Mouse (Mus musculus) layer of hippocampus, adult 18-20 months (tissue): ENCODE measurements around the gene Bmp7. TPM values are rescaled to one million over a fixed set of nuclear protein-coding genes. Genes with fewer than 3 reads are reported as not detected.
A peak's percentile ranks its signal among the peaks of the same experiment; 100 is the strongest.

ENCODE experiments used
- DNase-seq, 2 experiments: peaks; one replicate each; pipeline ENCODE4 v3.0.0; 2022; ENCODE audit warnings: low spot score in 2 of 2
- total RNA-seq, 2 experiments: library from RNA; stranded (reverse); gene quantifications; 2 replicates each; pipeline ENCODE4 v1.2.3; 2021

The Bmp7 gene
- total RNA-seq, 2 experiments from 2014 or later = 4.8 to 5.1 TPM

DNA sequence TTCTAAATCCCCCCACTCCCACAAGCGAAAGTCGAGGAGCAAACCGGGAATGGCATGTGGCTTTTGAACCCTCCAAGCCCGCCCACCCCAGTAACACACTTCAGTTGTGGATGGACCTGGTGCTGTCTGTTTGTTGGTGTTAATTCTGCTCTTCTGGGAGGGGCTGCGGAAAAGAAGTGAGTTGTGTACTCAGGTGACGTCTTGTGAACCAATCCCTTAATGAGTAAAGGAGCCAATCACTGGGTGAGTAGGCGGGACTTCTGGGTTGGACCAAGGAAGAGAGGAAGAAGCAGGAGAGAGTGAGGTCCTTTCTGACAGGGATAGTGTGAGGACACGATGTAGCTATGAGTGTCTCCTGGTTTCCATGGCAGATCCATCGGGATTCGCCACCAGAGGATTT lies 83.1 kb downstream of the Bmp7 start:
- DNase-seq = no peak

DNA sequence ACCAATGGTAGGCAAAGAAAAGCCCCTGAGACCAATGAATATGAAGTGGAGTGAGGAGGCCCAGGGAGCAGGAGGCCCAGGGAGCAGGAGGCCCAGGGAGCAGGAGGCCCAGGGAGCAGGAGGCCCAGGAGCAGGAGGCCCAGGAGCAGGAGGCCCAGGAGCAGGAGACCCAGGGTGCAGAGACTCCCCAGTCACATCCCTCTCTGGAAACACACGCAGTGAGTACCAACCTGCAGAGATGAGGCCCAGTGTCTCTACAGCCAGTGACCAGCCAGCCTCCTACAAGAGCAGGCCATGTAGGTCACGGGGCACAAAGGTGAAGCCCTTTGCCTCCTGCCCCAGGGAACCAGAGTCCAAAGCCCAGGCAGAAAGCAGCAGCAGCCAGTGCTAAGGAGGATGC lies 83.6 kb downstream of the Bmp7 start:
- DNase-seq = no peak

DNA sequence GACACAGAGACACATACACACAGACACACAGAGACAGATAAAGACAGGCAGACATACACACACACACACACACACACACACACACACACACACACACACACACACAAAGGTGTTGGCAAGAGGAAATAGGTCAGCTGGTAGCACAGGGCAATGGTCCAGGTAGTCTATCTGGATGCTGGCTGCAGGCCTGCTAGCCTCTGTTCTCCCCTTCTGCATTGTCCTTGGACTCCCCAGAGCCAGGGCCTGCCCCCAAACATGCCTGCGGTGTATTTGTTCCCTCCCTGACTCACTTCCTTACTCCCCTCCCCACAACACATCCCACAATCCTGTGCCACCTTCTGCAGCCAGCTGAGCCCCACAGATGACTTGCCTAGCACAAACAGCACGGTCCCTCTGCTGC lies 86.0 kb downstream of the Bmp7 start:
- DNase-seq = no peak

DNA sequence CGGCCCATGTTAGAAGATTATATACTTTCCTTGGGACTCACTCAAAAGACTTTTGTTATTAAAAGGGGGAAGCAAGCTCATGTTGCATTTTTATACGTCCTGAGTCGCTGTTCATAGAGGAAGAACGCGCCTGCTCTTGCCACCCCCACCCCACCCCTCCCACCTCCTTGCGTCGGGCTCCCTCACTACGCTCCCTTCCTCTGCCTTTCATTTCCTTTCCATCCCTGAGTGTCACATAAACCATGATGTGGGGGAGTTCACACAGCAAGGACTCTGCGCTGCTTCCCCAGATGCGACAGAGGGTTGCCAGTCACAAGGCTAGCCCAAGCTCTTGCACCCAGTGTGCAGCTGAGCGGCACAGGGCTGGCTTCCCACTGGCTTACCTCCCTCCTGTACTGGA lies 88.3 kb downstream of the Bmp7 start:
- DNase-seq = no peak

DNA sequence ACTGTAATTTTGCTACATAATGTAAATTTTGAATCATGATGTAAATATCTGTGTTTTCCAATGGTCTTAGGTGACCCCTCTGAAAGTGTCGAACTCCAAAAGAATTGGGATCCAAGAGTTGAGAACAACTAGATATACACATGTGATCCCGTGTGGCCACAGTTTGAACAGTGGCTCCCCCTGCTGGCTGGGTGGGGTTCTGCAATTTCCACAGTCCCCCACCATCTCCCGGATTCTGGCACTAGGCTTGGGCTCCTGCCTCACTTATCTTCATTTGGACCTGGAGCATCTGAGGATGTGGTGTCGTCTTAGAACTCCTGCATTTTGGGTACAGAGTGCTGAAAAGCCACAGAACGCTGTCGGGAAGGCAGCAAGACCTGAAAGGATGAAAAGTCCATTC lies 91.9 kb downstream of the Bmp7 start:
- peak in 1 of 2 experiments; percentile 19 for DNase-seq

GRCm38 (mm10) chr2:172846311-172846575 lies 93.9 kb downstream of the Bmp7 start:
- no peak for DNase-seq

GRCm38 (mm10) chr2:172845536-172846310 lies 94.4 kb downstream of the Bmp7 start:
- DNase-seq = no peak

DNA sequence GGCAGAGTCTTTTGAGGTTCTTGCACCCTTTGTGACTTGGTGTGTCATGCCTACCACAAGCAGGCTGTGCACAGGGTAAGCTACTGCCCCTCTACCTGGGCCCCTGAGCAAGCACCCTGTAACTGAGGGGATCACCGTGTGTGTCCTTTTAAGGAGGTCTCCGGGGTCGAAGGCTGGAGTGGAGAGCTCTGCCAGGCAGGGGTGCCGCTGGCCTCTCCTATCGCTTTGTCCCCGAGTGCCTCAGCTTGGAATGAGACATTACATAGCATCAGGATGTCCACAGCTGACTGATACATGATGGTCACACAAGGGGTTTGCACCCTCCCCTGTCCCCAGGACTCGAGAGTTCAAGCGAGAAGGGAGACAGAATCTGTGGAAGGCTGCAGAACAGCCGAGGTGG lies 96.2 kb downstream of the Bmp7 start:
- no peak for DNase-seq

DNA sequence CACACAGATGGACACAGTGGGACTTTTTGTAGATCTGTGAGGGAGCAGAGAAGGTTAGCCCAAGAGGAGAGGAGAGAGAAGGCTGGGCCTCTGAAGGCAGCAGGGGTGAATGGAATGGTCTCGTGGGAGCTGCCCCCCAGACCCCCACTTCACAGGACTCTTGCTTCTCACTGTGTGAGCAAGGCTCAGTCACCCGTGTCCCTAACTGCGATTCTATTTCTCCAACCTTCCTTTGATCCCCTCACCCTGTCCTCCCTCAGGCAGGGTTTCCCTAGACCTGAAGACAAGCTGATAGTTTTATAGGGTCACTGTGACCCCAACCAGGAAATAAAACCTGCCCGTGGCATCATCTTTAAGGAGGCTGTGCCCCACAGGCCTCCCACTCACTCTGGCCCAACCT lies 97.8 kb downstream of the Bmp7 start:
- no peak for DNase-seq

DNA sequence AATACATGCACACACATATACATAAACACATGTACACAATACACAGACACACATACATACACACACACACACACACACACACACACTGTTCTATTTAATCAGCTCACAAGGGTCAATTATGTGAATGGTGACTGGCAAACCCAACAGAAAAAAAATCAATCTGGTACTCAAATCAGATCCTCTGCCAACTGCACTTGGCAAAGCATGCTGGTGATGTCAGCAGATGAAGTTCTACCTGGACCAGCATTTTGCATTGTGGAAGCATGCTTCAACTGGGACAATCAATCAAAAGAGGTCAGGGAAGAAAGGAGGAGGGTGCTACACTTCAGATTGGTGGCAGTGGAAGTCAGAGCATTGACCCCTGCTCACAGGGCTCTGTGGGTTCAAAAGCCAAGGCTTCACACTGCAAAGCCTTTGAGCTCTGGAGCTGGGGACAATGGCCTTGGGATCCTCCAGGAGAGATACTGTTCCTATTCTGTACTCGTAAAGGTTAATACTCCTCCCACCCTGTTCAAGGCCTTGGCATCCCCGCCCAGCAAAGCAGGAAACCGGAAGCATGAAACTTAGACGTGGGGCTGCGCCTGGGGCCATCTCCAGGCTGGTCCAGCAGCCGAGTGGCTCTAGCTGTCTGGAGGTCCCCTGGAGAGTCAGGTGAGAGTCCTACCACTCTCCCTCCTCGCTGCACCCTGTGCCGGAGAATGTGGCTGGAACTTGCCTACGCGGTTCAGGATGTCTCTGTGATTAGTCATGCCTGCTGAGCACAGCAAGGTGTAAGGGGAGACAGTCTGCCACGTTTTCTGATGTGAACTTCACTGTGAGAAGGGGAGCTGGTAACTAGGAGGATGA lies 99.0 kb downstream of the Bmp7 start:
- DNase-seq = peak in 1 of 2 experiments; percentile 26

DNA sequence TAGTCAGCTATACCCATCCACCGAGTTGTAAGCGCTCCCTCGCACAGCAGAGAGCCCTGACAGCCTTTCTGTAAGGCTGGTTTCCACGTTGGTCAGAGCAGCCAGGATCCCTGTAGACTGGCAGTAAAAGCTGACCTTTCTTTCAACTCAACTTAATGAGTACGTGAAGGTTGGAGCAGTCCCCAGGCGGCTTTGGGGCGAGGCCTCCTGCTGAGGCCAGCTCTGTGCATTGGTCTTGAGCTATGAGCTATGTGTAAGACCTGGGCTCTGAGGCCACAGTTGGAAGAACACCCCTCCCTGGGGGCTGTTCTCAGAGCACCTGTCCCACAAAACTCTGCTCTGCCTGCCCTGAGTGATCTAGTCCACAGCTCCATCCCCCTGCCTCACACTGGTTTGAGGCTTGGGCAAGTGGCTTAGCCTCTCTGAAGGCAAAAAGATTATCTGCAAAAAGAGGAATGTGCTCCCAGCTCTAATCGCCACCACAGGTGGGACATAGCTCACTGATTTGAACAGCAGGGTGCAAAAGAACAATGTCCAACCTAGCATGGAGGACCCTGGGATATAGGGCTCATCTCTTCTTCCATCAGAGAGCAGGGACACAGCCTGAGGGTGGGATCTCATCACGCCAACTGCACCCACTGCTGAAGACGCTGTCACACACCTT lies 100.7 kb downstream of the Bmp7 start:
- DNase-seq = no peak

DNA sequence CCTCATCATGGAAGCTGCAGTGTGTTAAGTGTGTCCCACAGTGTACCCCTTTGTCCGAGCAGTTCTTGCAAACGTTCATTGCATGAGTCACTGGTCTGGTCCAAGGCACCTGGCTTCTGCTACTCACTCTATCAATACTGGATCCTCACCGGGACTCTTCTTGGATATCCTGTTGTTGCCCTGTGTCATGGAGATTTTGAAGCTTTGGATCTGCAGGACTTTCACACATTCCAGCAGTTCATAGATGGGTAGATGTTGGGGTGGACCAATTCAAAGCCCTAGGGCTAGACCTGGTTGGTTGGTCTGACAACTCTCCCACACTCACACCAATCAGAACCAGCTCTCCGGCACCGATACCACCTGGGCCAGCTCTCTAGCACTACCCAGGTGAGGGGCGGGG lies 103.6 kb downstream of the Bmp7 start:
- DNase-seq = no peak

DNA sequence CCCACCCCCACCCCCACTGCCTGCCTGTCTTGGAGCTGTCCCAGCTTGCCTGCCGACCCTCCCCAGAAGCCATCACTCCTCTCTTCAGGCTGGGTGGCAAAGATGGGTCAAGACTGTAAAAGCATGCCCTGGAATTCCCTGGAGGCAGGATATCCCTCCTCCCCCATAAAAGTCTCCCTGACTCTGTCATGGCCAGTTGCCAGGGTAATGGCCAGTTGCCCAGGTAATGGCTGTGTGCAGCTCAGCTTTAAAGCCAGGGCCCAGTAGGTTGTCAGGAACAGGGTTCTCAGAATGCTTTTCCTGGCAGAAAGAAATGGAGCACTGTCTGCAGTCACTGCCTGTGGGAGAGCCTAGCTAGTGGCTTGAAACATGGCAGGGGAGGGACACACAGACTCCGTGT lies 106.9 kb downstream of the Bmp7 start:
- DNase-seq = peak in 1 of 2 experiments; percentile 16

DNA sequence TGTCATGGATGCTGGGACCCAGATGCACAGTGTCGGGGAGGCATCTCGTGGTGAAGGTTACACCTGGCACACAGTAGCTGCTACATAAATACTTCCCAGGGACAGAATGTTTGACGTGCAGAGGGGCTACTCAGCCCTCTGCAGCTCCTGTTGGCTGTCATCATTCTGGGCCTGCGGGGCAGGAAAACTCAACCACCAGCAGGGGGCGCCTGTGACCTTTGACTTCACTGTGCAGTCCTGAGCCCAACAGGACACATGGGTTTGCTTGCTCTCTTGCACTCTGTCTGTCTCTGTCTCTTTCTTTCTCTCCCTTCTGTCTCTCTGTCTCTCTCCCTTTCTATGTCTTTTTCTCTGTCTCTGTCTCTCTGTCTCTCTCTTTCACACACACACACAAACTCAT lies 108.4 kb downstream of the Bmp7 start:
- DNase-seq = peak; percentile 25 to 74

GRCm38 (mm10) chr2:172831133-172831532 lies 109.0 kb downstream of the Bmp7 start:
- peak; percentile 63 to 86 for DNase-seq

DNA sequence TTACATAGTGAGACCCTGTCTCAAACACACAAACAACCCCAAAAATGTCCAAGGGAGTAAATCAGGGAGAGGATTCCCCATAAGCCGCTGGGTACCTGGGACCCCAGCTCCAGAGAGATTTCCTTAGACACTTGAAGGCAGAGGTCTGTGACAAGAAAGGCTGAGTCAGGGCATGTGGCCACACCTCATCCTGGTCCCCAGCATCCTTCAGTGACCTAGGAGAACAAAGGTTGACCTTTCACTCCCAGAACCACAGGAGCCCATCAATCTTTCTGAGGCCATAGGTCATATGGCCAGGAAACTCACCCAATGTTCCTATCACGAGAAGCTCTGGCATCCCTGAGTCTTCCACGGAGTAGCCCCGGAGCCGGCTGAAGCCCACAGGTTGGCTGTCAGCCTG lies 111.9 kb downstream of the Bmp7 start:
- no peak for DNase-seq

- no peak for DNase-seq
Measured at GRCm38 (mm10) chr2:172827564-172827963, 112.6 kb downstream of the Bmp7 start.

- DNase-seq = no peak
Measured at GRCm38 (mm10) chr2:172825785-172826145, 114.4 kb downstream of the Bmp7 start.

DNA sequence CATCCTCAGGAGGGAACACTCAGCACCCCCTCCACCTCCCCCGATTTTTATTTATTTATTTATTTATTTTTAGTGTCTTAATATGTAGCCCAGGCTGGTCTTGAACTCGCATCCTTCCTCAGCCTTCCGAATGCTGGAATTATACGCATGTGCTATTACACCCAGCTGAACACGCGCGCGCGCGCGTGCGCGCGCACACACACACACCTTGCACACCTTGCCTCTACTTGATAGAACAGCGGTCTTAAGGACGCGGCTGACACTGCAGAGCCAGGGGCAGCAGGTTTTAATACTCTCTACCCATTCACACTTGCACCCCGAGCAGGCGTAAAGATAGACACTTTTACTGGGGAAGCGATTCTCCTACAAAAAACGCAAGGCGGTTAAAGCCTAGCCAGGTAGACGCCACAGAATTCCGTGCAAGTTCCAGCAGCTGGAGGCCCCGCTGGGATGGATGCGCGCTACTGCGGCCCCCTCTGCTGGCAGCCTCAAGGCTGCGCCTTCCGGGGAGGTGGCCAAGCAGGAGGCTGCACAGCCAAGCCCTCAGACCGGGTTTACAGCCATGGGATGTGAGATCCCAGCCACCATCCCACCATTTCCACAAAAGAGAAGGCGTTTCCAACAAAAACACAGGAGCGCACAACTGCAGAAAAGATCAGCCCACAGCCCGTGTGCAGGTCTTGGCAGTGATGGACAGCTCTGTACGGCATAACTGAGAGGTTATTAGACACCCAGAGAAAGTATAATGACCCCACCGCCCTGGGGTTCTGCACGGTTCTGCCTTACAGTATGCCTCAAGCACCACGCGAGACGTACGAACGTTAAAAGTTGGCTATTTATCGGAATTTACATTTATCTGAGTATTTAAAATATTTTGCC lies 115.0 kb downstream of the Bmp7 start:
- peak; percentile 9 to 59 for DNase-seq

- DNase-seq = no peak
Measured at GRCm38 (mm10) chr2:172818631-172819230, 121.4 kb downstream of the Bmp7 start.
